Mouse (Mus musculus): ENCODE results near the gene Ing1.

The Ing1 gene

GRCm38 (mm10) chr8:11554799-11555719, at the start of gene Ing1:
Ing1 (plus strand) TSS chr8:11555571.
- DNase-seq (ENCODE audit: low spot score in 2 of 2): peak; percentile 92 to 93

- no peak for DNase-seq (ENCODE audit: low spot score in 2 of 2)
Observed at GRCm38 (mm10) chr8:11506074-11506473, 49.3 kb upstream of the Ing1 start.

GRCm38 (mm10) chr8:11506802-11507201, 48.6 kb upstream of the Ing1 start:
- no peak for DNase-seq (ENCODE audit: low spot score in 2 of 2)

- no peak for DNase-seq (ENCODE audit: low spot score in 2 of 2)
Observed at GRCm38 (mm10) chr8:11508880-11509279, 46.5 kb upstream of the Ing1 start.

GRCm38 (mm10) chr8:11510971-11511370, 44.4 kb upstream of the Ing1 start:
- DNase-seq (ENCODE audit: low spot score in 2 of 2): no peak

GRCm38 (mm10) chr8:11512711-11513110, 42.7 kb upstream of the Ing1 start:
- DNase-seq (ENCODE audit: low spot score in 2 of 2): no peak

- DNase-seq (ENCODE audit: low spot score in 2 of 2): no peak
Observed at GRCm38 (mm10) chr8:11513247-11513646, 42.1 kb upstream of the Ing1 start.

GRCm38 (mm10) chr8:11516292-11516691, 39.1 kb upstream of the Ing1 start:
- no peak for DNase-seq (ENCODE audit: low spot score in 2 of 2)

GRCm38 (mm10) chr8:11517366-11518055, 37.9 kb upstream of the Ing1 start:
- no peak for DNase-seq (ENCODE audit: low spot score in 2 of 2)

GRCm38 (mm10) chr8:11518056-11518396, 37.3 kb upstream of the Ing1 start:
- no peak for DNase-seq (ENCODE audit: low spot score in 2 of 2)

- DNase-seq (ENCODE audit: low spot score in 2 of 2): no peak
Observed at GRCm38 (mm10) chr8:11518676-11519075, 36.7 kb upstream of the Ing1 start.

- no peak for DNase-seq (ENCODE audit: low spot score in 2 of 2)
Observed at GRCm38 (mm10) chr8:11523331-11523730, 32.0 kb upstream of the Ing1 start.

GRCm38 (mm10) chr8:11530155-11530770, 25.1 kb upstream of the Ing1 start:
- DNase-seq (ENCODE audit: low spot score in 2 of 2): no peak

- DNase-seq (ENCODE audit: low spot score in 2 of 2): no peak
Observed at GRCm38 (mm10) chr8:11530849-11531248, 24.5 kb upstream of the Ing1 start.

GRCm38 (mm10) chr8:11534494-11534893, 20.9 kb upstream of the Ing1 start:
- no peak for DNase-seq (ENCODE audit: low spot score in 2 of 2)

GRCm38 (mm10) chr8:11539049-11539448, 16.3 kb upstream of the Ing1 start:
- no peak for DNase-seq (ENCODE audit: low spot score in 2 of 2)

- DNase-seq (ENCODE audit: low spot score in 2 of 2): no peak
Observed at GRCm38 (mm10) chr8:11540182-11540581, 15.2 kb upstream of the Ing1 start.

GRCm38 (mm10) chr8:11542031-11542430, 13.3 kb upstream of the Ing1 start:
- peak in 1 of 2 experiments; percentile 30 for DNase-seq (ENCODE audit: low spot score in 2 of 2)

GRCm38 (mm10) chr8:11542866-11543265, 12.5 kb upstream of the Ing1 start:
- no peak for DNase-seq (ENCODE audit: low spot score in 2 of 2)

- DNase-seq (ENCODE audit: low spot score in 2 of 2): no peak
Observed at GRCm38 (mm10) chr8:11544386-11544785, 11.0 kb upstream of the Ing1 start.

- no peak for DNase-seq (ENCODE audit: low spot score in 2 of 2)
Observed at GRCm38 (mm10) chr8:11547063-11547462, 8.3 kb upstream of the Ing1 start.

- DNase-seq (ENCODE audit: low spot score in 2 of 2): no peak
Observed at GRCm38 (mm10) chr8:11549706-11550105, 5.7 kb upstream of the Ing1 start.
